Mouse (Mus musculus) liver, adult 10 weeks (tissue): ENCODE results near the gene Man2a2. TPM values are rescaled to one million over a fixed set of nuclear protein-coding genes. Genes with fewer than 3 reads are reported as not detected.

Source experiments
- polyA plus RNA-seq: library from polyadenylated mRNA; stranded (reverse); fragments of 350-450 nt; fragmentation: Illumina TruSeq; extraction: RNeasy Lipid Tissue Mini Kit (QIAGEN cat#74804); gene quantifications from one replicate; pipeline ENCODE4 v1.2.3, GENCODE M21; 2014; ENCODE audit warnings: low read depth, low replicate concordance

The Man2a2 gene
- polyA plus RNA-seq: 7.8 TPM

GRCm38 (mm10) chr7:80371041-80371751, at the start of gene Man2a2:
Gene Man2a2, minus strand, starts transcription at chr7:80371375.

GRCm38 (mm10) chr7:80405188-80405695, 34.1 kb upstream of the Man2a2 start, which contains the start of gene Furin:
Gene Furin, minus strand, starts transcription at chr7:80405436.

DNA sequence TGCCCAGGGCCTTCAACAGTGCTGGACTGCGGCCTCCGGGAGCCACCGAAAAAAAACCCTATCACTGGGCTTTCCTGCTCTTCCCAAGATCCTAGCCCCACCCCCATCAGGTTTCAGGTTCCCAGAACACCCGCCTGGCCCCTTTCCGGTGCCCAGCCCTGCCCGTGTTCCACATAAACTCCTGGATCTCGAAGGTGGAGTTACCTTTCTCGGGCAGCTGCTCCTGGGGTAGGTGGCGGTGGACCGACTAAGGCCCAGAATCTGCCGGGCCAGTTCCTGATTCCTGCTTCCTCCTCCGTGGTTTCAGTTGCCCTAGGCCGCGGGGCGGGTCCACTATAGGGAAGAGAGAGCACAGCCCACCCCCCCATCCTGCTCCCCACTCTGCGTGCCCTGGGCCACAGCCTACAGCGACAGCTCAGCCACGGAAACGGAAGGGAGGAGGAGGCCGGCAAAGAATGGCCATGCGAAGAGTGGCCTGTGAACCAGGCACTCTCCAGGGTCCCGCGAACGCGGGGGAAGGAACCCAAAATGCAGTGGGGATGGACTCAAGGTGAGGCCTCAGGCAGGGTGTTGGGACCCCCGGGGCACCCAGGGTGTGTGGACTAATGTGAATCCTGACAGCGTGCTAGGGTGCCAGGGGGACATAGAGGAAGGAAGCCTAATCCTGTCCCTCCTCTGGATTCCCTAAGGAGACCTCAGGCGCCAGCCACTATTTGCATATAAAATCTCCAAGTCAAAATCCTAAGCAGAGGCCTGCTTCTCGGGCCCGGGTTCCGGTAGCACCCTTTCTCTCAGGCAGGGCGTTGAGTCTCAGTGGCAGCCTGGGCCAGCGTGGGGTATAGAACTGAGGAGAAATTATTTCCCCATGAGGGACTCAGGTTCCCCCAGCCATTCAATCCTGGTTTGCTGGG, 16.7 kb upstream of the Man2a2 start, which contains the start of gene Fes:
TSS of gene Fes (minus strand) at position 314 of the 911 bp plus-strand sequence.

DNA sequence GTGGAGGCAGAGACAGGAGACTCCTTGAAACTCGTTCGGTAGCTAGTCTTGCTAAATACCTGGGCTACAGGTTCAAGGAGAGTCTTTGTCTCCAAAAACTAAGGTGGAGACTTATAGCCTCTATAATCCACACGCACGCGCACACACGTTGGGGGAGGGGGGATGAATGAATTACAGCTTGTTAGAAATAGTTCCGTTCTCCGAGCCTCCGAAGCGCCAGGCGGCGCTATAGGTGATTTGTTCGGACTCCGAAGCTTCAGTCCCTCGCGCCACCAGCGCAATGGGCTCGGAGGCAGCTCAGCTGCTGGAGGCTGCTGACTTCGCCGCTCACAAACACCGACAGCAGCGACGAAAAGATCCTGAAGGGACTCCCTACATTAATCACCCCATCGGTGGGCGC, 28.3 kb downstream of the Man2a2 start, which contains the start of gene Hddc3:
TSS of gene Hddc3 (plus strand) at position 247 of the 400 bp plus-strand sequence.

DNA sequence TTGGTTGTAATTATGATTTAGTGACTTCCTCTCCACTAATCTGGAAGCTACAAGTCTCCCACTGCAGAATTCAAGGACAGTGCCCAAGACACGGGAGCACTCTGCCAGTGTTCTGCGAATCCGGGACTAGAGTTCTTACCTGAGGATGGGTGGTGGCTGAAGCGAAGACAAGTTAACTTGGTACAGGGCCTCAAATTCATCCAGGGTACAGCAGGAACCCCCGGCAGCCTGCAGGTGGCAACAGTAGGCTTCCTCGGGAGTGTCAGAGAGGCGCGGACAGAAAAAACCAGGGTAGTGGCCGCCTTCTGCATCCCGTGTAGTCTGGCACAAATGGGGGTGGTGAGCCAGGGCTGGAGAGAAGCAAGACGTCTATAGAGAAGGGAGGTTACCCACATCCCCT, 30.4 kb downstream of the Man2a2 start, which contains the start of gene Unc45a:
TSS of gene Unc45a (minus strand) at position 213 of the 400 bp plus-strand sequence.

DNA sequence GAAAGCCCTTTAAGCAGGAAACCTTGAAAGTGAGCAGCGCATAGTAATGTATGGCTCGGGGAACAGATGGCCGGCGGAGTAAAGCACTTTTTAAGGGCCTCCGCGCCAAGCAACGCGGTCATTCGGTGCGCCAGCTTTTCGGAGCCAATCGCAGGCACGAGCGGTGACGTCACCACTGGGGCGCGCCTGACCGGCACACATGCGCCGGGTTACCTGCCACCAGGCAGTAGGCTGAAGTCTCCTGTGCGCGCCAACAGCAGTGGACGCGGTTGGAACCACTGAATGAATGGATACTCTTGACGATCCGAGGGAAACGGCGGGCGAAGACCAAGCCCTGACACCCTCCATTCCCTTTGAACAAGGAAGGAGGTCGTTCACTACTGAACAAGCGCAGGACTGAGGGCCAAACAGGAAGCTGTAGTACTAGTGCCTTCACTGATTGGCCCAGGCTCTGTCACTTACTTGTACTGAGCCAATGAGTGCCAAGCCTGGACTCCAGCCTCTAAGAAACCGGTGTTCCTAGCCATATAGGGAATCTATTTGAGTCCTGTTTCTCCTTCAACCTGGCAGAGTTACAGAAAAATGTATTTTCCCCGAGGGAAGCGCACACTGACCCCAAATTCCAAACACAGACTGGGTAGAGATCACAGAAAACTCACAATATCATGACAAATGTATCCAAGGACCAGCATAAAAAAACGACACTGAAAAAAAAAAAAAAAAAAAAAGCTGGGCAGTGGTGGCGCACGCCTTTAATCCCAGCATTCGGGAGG, 46.9 kb downstream of the Man2a2 start, which contains the start of gene Rccd1:
TSS of gene Rccd1 (minus strand) at position 412 of the 773 bp plus-strand sequence.

Other genes with a start within 250 kb of the Man2a2 start
- 0.42 TPM for gene Sema4b, start 184.5 kb downstream of the Man2a2 start, polyA plus RNA-seq
- 18.7 TPM for gene Cib1, start 138.6 kb downstream of the Man2a2 start, polyA plus RNA-seq
- gene Gdpgp1, start 138.5 kb downstream of the Man2a2 start, polyA plus RNA-seq: 1.2 TPM
- 0.24 TPM for gene Ttll13, start 125.0 kb downstream of the Man2a2 start, polyA plus RNA-seq
- gene Ngrn, start 110.2 kb downstream of the Man2a2 start, polyA plus RNA-seq: 8.6 TPM
- 2.4 TPM for gene Vps33b, start 101.7 kb downstream of the Man2a2 start, polyA plus RNA-seq
- gene Prc1, start 76.9 kb downstream of the Man2a2 start, polyA plus RNA-seq: 0.40 TPM
- gene Rccd1, start 46.9 kb downstream of the Man2a2 start, polyA plus RNA-seq: 3.3 TPM
- gene Unc45a, start 30.4 kb downstream of the Man2a2 start, polyA plus RNA-seq: 1.1 TPM
- 2.6 TPM for gene Hddc3, start 28.3 kb downstream of the Man2a2 start, polyA plus RNA-seq
- 0.45 TPM for gene Fes, start 16.6 kb upstream of the Man2a2 start, polyA plus RNA-seq
- 4.3 TPM for gene Furin, start 34.1 kb upstream of the Man2a2 start, polyA plus RNA-seq
- 3.0 TPM for gene Blm, start 163.7 kb upstream of the Man2a2 start, polyA plus RNA-seq